Mouse (Mus musculus) ES-Bruce4 (cell line): ENCODE data around the gene Rcc1.

Experiments
- CTCF ChIP-seq: IDR thresholded peaks from one replicate; pipeline ENCODE4 v1.8.1; 2011; ENCODE audit warnings: low read depth, low read length
- EP300 ChIP-seq: IDR thresholded peaks from 2 replicates; pipeline ENCODE4 v1.6.1; 2011; ENCODE audit warnings: low read depth, low read length; ENCODE audit not compliant: insufficient read depth
- POLR2A ChIP-seq: IDR thresholded peaks from one replicate; pipeline ENCODE4 v1.8.1; 2011; ENCODE audit warnings: low read length; ENCODE audit not compliant: insufficient read depth

GRCm38 (mm10) chr4:132338943-132339342 lies 14.5 kb downstream of the Rcc1 start:
- TF ChIP-seq CTCF: no peak
- TF ChIP-seq POLR2A: no peak
- no peak for TF ChIP-seq EP300
